Mouse (Mus musculus): ENCODE data around the gene Pnpo.

The Pnpo gene

GRCm38 (mm10) chr11:96937549-96938425 lies 6.0 kb downstream of the Pnpo start:
- no peak for DNase-seq (ENCODE audit: low spot score in 2 of 2)

GRCm38 (mm10) chr11:96935872-96936650 lies 7.7 kb downstream of the Pnpo start:
- DNase-seq (ENCODE audit: low spot score in 2 of 2): no peak

- no peak for DNase-seq (ENCODE audit: low spot score in 2 of 2)
These were observed 8.8 kb downstream of the Pnpo start for GRCm38 (mm10) chr11:96934921-96935356.

GRCm38 (mm10) chr11:96933562-96934276 lies 10.1 kb downstream of the Pnpo start:
- no peak for DNase-seq (ENCODE audit: low spot score in 2 of 2)

- DNase-seq (ENCODE audit: low spot score in 2 of 2): no peak
These were observed 12.3 kb downstream of the Pnpo start for GRCm38 (mm10) chr11:96931327-96932062.

- no peak for DNase-seq (ENCODE audit: low spot score in 2 of 2)
These were observed 13.9 kb downstream of the Pnpo start for GRCm38 (mm10) chr11:96929766-96930331.

GRCm38 (mm10) chr11:96929096-96929765 lies 14.6 kb downstream of the Pnpo start:
- no peak for DNase-seq (ENCODE audit: low spot score in 2 of 2)

GRCm38 (mm10) chr11:96928691-96929090 lies 15.1 kb downstream of the Pnpo start:
- no peak for DNase-seq (ENCODE audit: low spot score in 2 of 2)

GRCm38 (mm10) chr11:96928088-96928487 lies 15.7 kb downstream of the Pnpo start, which contains the start of gene Prr15l:
Gene Prr15l, plus strand, starts transcription at chr11:96928104.
- no peak for DNase-seq (ENCODE audit: low spot score in 2 of 2)

- no peak for DNase-seq (ENCODE audit: low spot score in 2 of 2)
These were observed 17.2 kb downstream of the Pnpo start for GRCm38 (mm10) chr11:96926587-96926986.

- no peak for DNase-seq (ENCODE audit: low spot score in 2 of 2)
These were observed 18.2 kb downstream of the Pnpo start for GRCm38 (mm10) chr11:96925469-96926148.

GRCm38 (mm10) chr11:96924861-96925260 lies 18.9 kb downstream of the Pnpo start:
- no peak for DNase-seq (ENCODE audit: low spot score in 2 of 2)

- no peak for DNase-seq (ENCODE audit: low spot score in 2 of 2)
These were observed 24.8 kb downstream of the Pnpo start for GRCm38 (mm10) chr11:96919003-96919402.

- no peak for DNase-seq (ENCODE audit: low spot score in 2 of 2)
These were observed 26.4 kb downstream of the Pnpo start for GRCm38 (mm10) chr11:96917415-96917814.

GRCm38 (mm10) chr11:96916885-96917396 lies 26.8 kb downstream of the Pnpo start:
- DNase-seq (ENCODE audit: low spot score in 2 of 2): no peak

GRCm38 (mm10) chr11:96916044-96916884 lies 27.5 kb downstream of the Pnpo start, which contains the start of gene Cdk5rap3:
Gene Cdk5rap3, minus strand, starts transcription at chr11:96916496.
- peak; percentile 100 for DNase-seq (ENCODE audit: low spot score in 2 of 2)

- DNase-seq (ENCODE audit: low spot score in 2 of 2): peak; percentile 53 to 65
These were observed 31.1 kb downstream of the Pnpo start for GRCm38 (mm10) chr11:96912682-96913081.

- peak; percentile 52 to 76 for DNase-seq (ENCODE audit: low spot score in 2 of 2)
These were observed 33.8 kb downstream of the Pnpo start for GRCm38 (mm10) chr11:96910003-96910402.

Measured in thymus, postnatal 10 days (tissue).